In the genomic region with DNA sequence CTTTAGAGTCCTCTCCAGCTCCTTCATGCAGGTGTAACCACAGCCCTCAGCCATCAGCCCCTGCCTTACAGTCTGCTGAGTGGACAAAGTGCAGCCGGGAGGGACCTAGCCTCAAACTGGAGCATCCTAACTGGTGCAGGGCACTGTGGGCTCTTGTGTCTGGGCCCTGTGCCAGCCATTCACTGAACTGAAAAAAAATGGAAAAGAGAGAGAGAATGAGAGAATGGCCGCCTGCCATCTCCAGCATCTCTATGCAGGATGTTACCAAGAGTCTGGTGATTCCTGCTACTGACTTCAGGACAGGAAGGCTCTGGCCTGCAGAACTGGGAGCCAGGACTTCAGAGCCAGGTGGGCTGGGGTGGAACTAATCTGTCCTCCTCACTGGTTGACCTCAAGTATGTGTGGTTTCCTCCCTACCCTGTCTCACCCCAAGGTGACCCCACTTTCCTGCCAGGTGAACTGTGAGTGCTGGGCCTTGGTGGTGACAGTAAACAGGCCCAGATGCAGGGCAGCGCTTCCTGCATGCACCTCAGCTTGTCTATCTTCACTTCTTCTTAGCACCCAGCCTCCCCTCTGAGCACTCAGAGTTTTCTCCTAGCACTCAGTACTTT, we compare ENCODE assay signal across 8 mouse cellular contexts. TPM values are rescaled to one million over a fixed set of nuclear protein-coding genes. Genes with fewer than 3 reads are reported as not detected.
A peak's percentile ranks its signal among the peaks of the same experiment; 100 is the strongest.
DNase-seq lines count a peak whose midpoint lies in the region; ATAC-seq lines count a peak whose summit lies in the region.

No protein-coding gene starts in this region.

- ATAC-seq in neural tube, embryonic 11.5 days (ENCODE audit: insufficient read depth, low FRiP score, low TSS enrichment) = no peak
- ATAC-seq in midbrain, embryonic 12.5 days (ENCODE audit: low FRiP score, low read depth) = peak; percentile 56; the same call in 1 of the 2 replicates
- no peak for ATAC-seq in inflammation-experienced regulatory T-cells, adult 6 months
- ATAC-seq in liver, embryonic 11.5 days (replicated peaks; ENCODE audit: low FRiP score) = no peak

- H3K36me3 ChIP-seq in neural tube, embryonic 11.5 days (ENCODE audit: control insufficient read depth, insufficient read depth, low read length) = no peaks in the 10 kb centered on the region; the same call in 1 of the 2 replicates
- peaks cover 7% of the 10 kb centered on the region; the same call in 1 of the 2 replicates for H3K36me3 ChIP-seq in midbrain, embryonic 12.5 days
- no peaks in the 10 kb centered on the region for H3K36me3 ChIP-seq in liver, embryonic 11.5 days (ENCODE audit: control insufficient read depth, insufficient read depth, low read length)

- H3K27ac ChIP-seq in neural tube, embryonic 11.5 days (ENCODE audit: low read depth, low read length) = 0 out of 2 replicates have a peak overlapping the region, but pooled peaks have one; percentile 14
- H3K27ac ChIP-seq in midbrain, embryonic 12.5 days (replicated peaks) = peak overlapping the region; percentile 56; the same call in 1 of the 2 replicates
- H3K27ac ChIP-seq in liver, embryonic 11.5 days (ENCODE audit: low read depth, low read length) = no peak overlapping the region; the same call in 1 of the 2 replicates

- H3K4me2 ChIP-seq in neural tube, embryonic 11.5 days (ENCODE audit: low read depth) = no peak overlapping the region
- H3K4me2 ChIP-seq in midbrain, embryonic 12.5 days (replicated peaks) = no peak overlapping the region
- H3K4me2 ChIP-seq in liver, embryonic 11.5 days = no peak overlapping the region

- no peaks in the 10 kb centered on the region for H3K9me3 ChIP-seq in neural tube, embryonic 11.5 days (ENCODE audit: control insufficient read depth, low read length)
- no peaks in the 10 kb centered on the region for H3K9me3 ChIP-seq in midbrain, embryonic 12.5 days
- no peaks in the 10 kb centered on the region for H3K9me3 ChIP-seq in liver, embryonic 11.5 days (ENCODE audit: control insufficient read depth, low read length)

- no peak overlapping the region for H3K4me3 ChIP-seq in neural tube, embryonic 11.5 days (ENCODE audit: low read depth, low read length)
- no peak overlapping the region for H3K4me3 ChIP-seq in midbrain, embryonic 12.5 days
- H3K4me3 ChIP-seq in liver, embryonic 11.5 days (ENCODE audit: low read depth, low read length) = no peak overlapping the region

- 87% methylated on average over 3 of the region's 3 CpGs for WGBS in neural tube, embryonic 11.5 days
- 84% methylated on average over 3 of the region's 3 CpGs for WGBS in midbrain, embryonic 12.5 days
- 71% methylated on average over 3 of the region's 3 CpGs for WGBS in liver, embryonic 11.5 days

- H3K27me3 ChIP-seq in neural tube, embryonic 11.5 days (ENCODE audit: control insufficient read depth, insufficient read depth, low read length) = no peaks in the 10 kb centered on the region
- H3K27me3 ChIP-seq in midbrain, embryonic 12.5 days = no peaks in the 10 kb centered on the region
- H3K27me3 ChIP-seq in liver, embryonic 11.5 days (replicated peaks; ENCODE audit: control insufficient read depth, insufficient read depth, low read length) = no peaks in the 10 kb centered on the region

- no peak overlapping the region for H3K9ac ChIP-seq in neural tube, embryonic 11.5 days (ENCODE audit: low read length)
- no peak overlapping the region for H3K9ac ChIP-seq in midbrain, embryonic 12.5 days (replicated peaks)
- no peak overlapping the region for H3K9ac ChIP-seq in liver, embryonic 11.5 days (ENCODE audit: low read depth, low read length)

- H3K4me1 ChIP-seq in neural tube, embryonic 11.5 days (ENCODE audit: control insufficient read depth, insufficient read depth, low read length) = peaks cover 6% of the 10 kb centered on the region; the same call in 1 of the 2 replicates
- H3K4me1 ChIP-seq in midbrain, embryonic 12.5 days = peaks cover 18% of the 10 kb centered on the region
- H3K4me1 ChIP-seq in liver, embryonic 11.5 days (replicated peaks; ENCODE audit: control insufficient read depth, insufficient read depth, low read length) = peaks cover 5% of the 10 kb centered on the region; the same call in 1 of the 2 replicates

- peak; percentile 94 for DNase-seq in heart, adult 11 months
- DNase-seq in heart, adult 9 months (ENCODE audit: low spot score in 2 of 2) = no peak
- DNase-seq in neural tube, embryonic 11.5 days (ENCODE audit: low spot score) = no peak
- DNase-seq in neural tube, embryonic 10.5 days (ENCODE audit: extremely low spot score, low spot score) = no peak
- peak; percentile 39 for DNase-seq in forelimb bud, embryonic 11.5 days (ENCODE audit: low read depth, low spot score)
- DNase-seq in liver, embryonic 11.5 days (ENCODE audit: low spot score) = no peak

RNA-seq across cellular contexts. Expression of a gene that starts 16.1 kb away (rescaled TPM):
- polyA plus RNA-seq in neural tube, embryonic 11.5 days (2014; fragmentation: Nextera tagmentation; extraction: Ambion mirVana) = 23.7 TPM in 2 replicates
- 30.0 and 30.7 TPM in 2 replicates for polyA plus RNA-seq in midbrain, embryonic 12.5 days (2016; fragmentation: Nextera tagmentation; extraction: Ambion mirVana)
- not detected for polyA plus RNA-seq in inflammation-experienced regulatory T-cells, adult 6 months (2017; shearing (Covaris generic))
- 7.4 and 8.2 TPM in 2 replicates for polyA plus RNA-seq in liver, embryonic 11.5 days (2014; fragmentation: Nextera tagmentation; extraction: Ambion mirVana)

Comparison
In these comparisons a context has a peak if more than half of its experiments do, and no peak if none do; other contexts are left out.
1. DNase-seq: peak in heart, adult 11 months (single experiment) and forelimb bud, embryonic 11.5 days (single experiment); none in heart, adult 9 months (0 of 2), neural tube, embryonic 11.5 days (single experiment), neural tube, embryonic 10.5 days (single experiment) and liver, embryonic 11.5 days (single experiment).